23 mouse cellular contexts compared by ENCODE assay signal in the genomic region with DNA sequence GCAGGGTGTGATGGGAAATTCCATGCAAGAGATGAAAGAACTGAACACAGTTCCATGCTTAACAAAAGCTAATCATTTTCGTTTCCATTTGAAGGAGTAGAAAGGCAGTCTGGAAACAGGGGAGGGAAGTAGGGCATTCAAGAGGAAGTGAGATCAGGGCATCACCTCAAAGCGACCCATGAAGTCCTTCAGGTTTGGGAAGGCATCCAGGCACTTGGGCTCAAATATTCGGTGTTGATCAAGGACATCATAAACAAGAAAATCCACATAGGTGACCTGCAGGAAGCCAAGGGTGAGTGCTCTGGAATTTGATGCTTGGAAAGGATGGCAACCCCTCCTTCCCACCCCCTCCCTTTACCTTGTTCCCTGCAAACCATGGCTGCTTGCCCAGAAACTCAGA. TPM values are rescaled to one million over a fixed set of nuclear protein-coding genes. Genes with fewer than 3 reads are reported as not detected.
DNase-seq lines count a peak whose midpoint lies in the region; ATAC-seq and TF ChIP-seq lines count a peak whose summit lies in the region.
"Had no signal": no experiment of that assay in that cellular context is flagged by ENCODE, and none has a peak within 500 bp of the region (broad histone marks: within the 10 kb centered on the region; RNA-seq: fewer than 3 reads in every experiment).

No protein-coding gene starts in this region.

- ATAC-seq in Patski, result peak; percentile 19
- peak; percentile 56 for ATAC-seq in granulocyte monocyte progenitor cell, adult 5-6 weeks (replicated peaks; ENCODE audit: poor library complexity, severe bottlenecking)
- ATAC-seq: forebrain, embryonic 15.5 days; hindbrain, embryonic 16.5 days had no signal

- DNase-seq in kidney, adult 11 months, result peak; percentile 37
- no peak for DNase-seq in kidney, adult 18-20 months
- DNase-seq in kidney, postnatal 14 days, result peak; percentile 40
- no peak for DNase-seq in kidney, postnatal 10 days
- DNase-seq in Patski (ENCODE audit: low read depth, low spot score), result no peak
- DNase-seq in thymus, postnatal 14 days, result no peak
- DNase-seq: adrenal gland, postnatal 25 days; cerebellum, adult 18-20 months; cerebellum, adult 9-11 months; cerebellum, postnatal 36 days; gastrocnemius, postnatal 36 days had no signal

- in situ Hi-C loops in Patski (cut with MboI; ENCODE audit: low pct_unique_long_range_greater_than_20kb), result no loop called here

- POLR2A ChIA-PET in Patski (lab: Charles Lee), result interaction anchor here (0.6 kb wide), 1 partner anchor 11 kb away, joined by 6 read pairs; no protein-coding TSS in a partner anchor

- TF ChIP-seq CTCF in Patski (IDR thresholded peaks at IDR 0.05), result no peak

- no peaks in the 10 kb centered on the region for H3K27me3 ChIP-seq in Patski
- H3K27me3 ChIP-seq: CH12.LX; forebrain, embryonic 15.5 days; heart, embryonic 12.5 days; hindbrain, embryonic 12.5 days had no signal

- CTCF ChIA-PET in Patski (lab: Charles Lee), result interaction anchor here (1.0 to 1.8 kb wide), 4 partner anchors 14 to 52 kb away, joined by 3 to 6 read pairs (median 4); partner anchors contain the start of genes Gstm3 and Gstm7

RNA-seq across cellular contexts. Expression of gene Gstm2, which starts 2.5 kb away (rescaled TPM):
- polyA plus RNA-seq in Patski (2021), result 11.7 TPM
- 2.2 and 6.2 TPM in 2 replicates for total RNA-seq in granulocyte monocyte progenitor cell, adult 5-6 weeks (2014; fragmentation: Nextera tagmentation)
- total RNA-seq in granulocyte monocyte progenitor cell, adult 5-6 weeks (2017), result 4.3 and 5.6 TPM in 2 replicates

RNA-seq across cellular contexts. Expression of gene Gstm3, which starts 14.7 kb away (rescaled TPM):
- polyA plus RNA-seq in Patski (2021), result not detected
- not detected in 2 replicates for total RNA-seq in granulocyte monocyte progenitor cell, adult 5-6 weeks (2014; fragmentation: Nextera tagmentation)
- not detected in 2 replicates for total RNA-seq in granulocyte monocyte progenitor cell, adult 5-6 weeks (2017)
- total RNA-seq: adrenal gland, adult 2 months; adrenal gland, postnatal 25 days; CH12.LX; gastrocnemius, adult 8-10 months; gastrocnemius, postnatal 36 days; heart, adult 8-10 months; heart, postnatal 25 days had no signal
- polyA plus RNA-seq: embryonic facial prominence, embryonic 11.5 days; forebrain, embryonic 11.5 days; forebrain, embryonic 15.5 days; heart, embryonic 12.5 days; hindbrain, embryonic 12.5 days; hindbrain, embryonic 16.5 days had no signal

RNA-seq across cellular contexts. Expression of gene Gstm1, which starts 34.0 kb away (rescaled TPM):
- 145 TPM for polyA plus RNA-seq in Patski (2021)
- total RNA-seq in granulocyte monocyte progenitor cell, adult 5-6 weeks (2014; fragmentation: Nextera tagmentation), result 1,142 and 1,261 TPM in 2 replicates
- 468 and 672 TPM in 2 replicates for total RNA-seq in granulocyte monocyte progenitor cell, adult 5-6 weeks (2017)

RNA-seq across cellular contexts. Expression of gene Gstm6, which starts 40.2 kb away (rescaled TPM):
- polyA plus RNA-seq in Patski (2021), result 0.15 TPM
- not detected in 2 replicates for total RNA-seq in granulocyte monocyte progenitor cell, adult 5-6 weeks (2014; fragmentation: Nextera tagmentation)
- total RNA-seq in granulocyte monocyte progenitor cell, adult 5-6 weeks (2017), result not detected in 2 replicates

RNA-seq across cellular contexts. Expression of gene Gstm7, which starts 52.2 kb away (rescaled TPM):
- polyA plus RNA-seq in Patski (2021), result 13.3 TPM
- total RNA-seq in granulocyte monocyte progenitor cell, adult 5-6 weeks (2014; fragmentation: Nextera tagmentation), result 7.1 and 11.3 TPM in 2 replicates
- 1.8 and 7.3 TPM in 2 replicates for total RNA-seq in granulocyte monocyte progenitor cell, adult 5-6 weeks (2017)
- total RNA-seq: CH12.LX had no signal

Comparison
In these comparisons a context has a peak if more than half of its experiments do, and no peak if none do; other contexts are left out.
1. DNase-seq: peak in kidney, adult 11 months (single experiment) and kidney, postnatal 14 days (single experiment); none in kidney, adult 18-20 months (single experiment), kidney, postnatal 10 days (single experiment), Patski (single experiment) and thymus, postnatal 14 days (single experiment).